Mouse (Mus musculus) spleen, postnatal 36 days (tissue): ENCODE measurements at regions not wholly inside any gene's neighbourhood (a gene's known extent, or its start where the extent isn't known, plus 50 kb on each side); places are given as distances from the start of the nearest gene placed in this dataset.

Experiments
- DNase-seq, 2 experiments: peaks; one replicate each; pipeline ENCODE4 v3.0.0; 2022; ENCODE audit warnings: low spot score in 2 of 2, mixed read lengths in 1 of 2

- peak in 1 of 2 experiments; percentile 44 for DNase-seq
Observed at GRCm38 (mm10) chr13:24527812-24528531, 54.0 kb upstream of the Ripor2 start.
